Mouse (Mus musculus) lung, postnatal 0 days (tissue): ENCODE measurements around the gene Pdk2. TPM values are rescaled to one million over a fixed set of nuclear protein-coding genes. Genes with fewer than 3 reads are reported as not detected.
A peak's percentile ranks its signal among the peaks of the same experiment; 100 is the strongest.

ENCODE experiments used
- ATAC-seq: fragments of 200-750 bp; cut with Nextera tagmentation; 2 replicates; pipeline ENCODE4 v1.8.0; 2017; ENCODE audit warnings: moderate library complexity
- DNase-seq: peaks from one replicate; pipeline ENCODE4 v3.0.0-alpha.2; 2016; ENCODE audit warnings: low spot score
- H3K27ac ChIP-seq: fragments of 300-500 bp; sonication (generic); 2 replicates; pipeline ENCODE4 v1.5.1; 2014; ENCODE audit warnings: antibody characterized with exemption, mild to moderate bottlenecking, low read length, mixed read lengths
- H3K27me3 ChIP-seq: fragments of 300-500 bp; sonication (generic); replicated peaks from 2 replicates; pipeline ENCODE4 v1.6.1; 2014; ENCODE audit warnings: low read length, mixed read lengths; ENCODE audit not compliant: insufficient read depth
- H3K36me3 ChIP-seq: fragments of 300-500 bp; sonication (generic); 2 replicates; pipeline ENCODE4 v1.6.1; 2014; ENCODE audit warnings: low read length, mixed read lengths; ENCODE audit not compliant: insufficient read depth
- H3K4me1 ChIP-seq: fragments of 300-500 bp; sonication (generic); 2 replicates; pipeline ENCODE4 v1.6.1; 2014; ENCODE audit warnings: antibody characterized with exemption, low read depth, low read length, mixed read lengths; ENCODE audit not compliant: insufficient read depth
- H3K4me2 ChIP-seq: fragments of 300-500 bp; sonication (generic); replicated peaks from 2 replicates; pipeline ENCODE4 v1.6.1; 2014; ENCODE audit warnings: low read depth, mild to moderate bottlenecking, low read length, moderate library complexity, mixed read lengths
- H3K4me3 ChIP-seq: fragments of 300-500 bp; sonication (generic); 2 replicates; pipeline ENCODE4 v1.5.1; 2014; ENCODE audit warnings: low read depth, low read length
- H3K9ac ChIP-seq: fragments of 300-500 bp; sonication (generic); replicated peaks from 2 replicates; pipeline ENCODE4 v1.6.1; 2014; ENCODE audit warnings: low read depth, mild to moderate bottlenecking
- H3K9me3 ChIP-seq: fragments of 300-500 bp; sonication (generic); 2 replicates; pipeline ENCODE4 v1.6.1; 2016; ENCODE audit warnings: low read length, mixed read lengths
- CTCF ChIP-seq: IDR thresholded peaks from 2 replicates; pipeline ENCODE4 v1.5.1; 2016; ENCODE audit warnings: antibody characterized with exemption, mild to moderate bottlenecking
- EP300 ChIP-seq: IDR thresholded peaks from 2 replicates; pipeline ENCODE4 v1.6.1; 2016; ENCODE audit warnings: antibody characterized with exemption, mild to moderate bottlenecking, control low read depth
- WGBS: fragments of 180-500 bp; shearing (Covaris S2); extraction: QIAGEN DNeasy Blood & Tissue Kit; methylation state at CpG from one replicate; pipeline ENCODE4 v1.1.7; 2014; 5-methylcytosine and 5-hydroxymethylcytosine counted together
- polyA plus RNA-seq: library from polyadenylated mRNA; unstranded; fragments of >200 nt; fragmentation: Nextera tagmentation; extraction: Ambion mirVana; gene quantifications from 2 replicates; pipeline ENCODE4 v1.2.1, GENCODE M21; 2015

The Pdk2 gene
- polyA plus RNA-seq, 1 experiment from 2014 or later = 51.1 TPM

GRCm38 (mm10) chr11:95056768-95057501 lies 15.8 kb upstream of the Pdk2 start:
- ATAC-seq (no peak; the same call in 1 of the 2 replicates), DNase-seq (no peak)
- Histone ChIP-seq H3K9me3 (no peaks in the 10 kb centered on the region), H3K27ac (no peak overlapping the region), H3K4me3 (no peak overlapping the region), H3K4me1 (no peaks in the 10 kb centered on the region), H3K9ac (no peak overlapping the region), H3K27me3 (no peaks in the 10 kb centered on the region), H3K36me3 (peaks cover 29% of the 10 kb centered on the region), H3K4me2 (no peak overlapping the region)
- TF ChIP-seq CTCF (no peak), EP300 (no peak)
- 55% methylated on average over 19 of the region's 19 CpGs for WGBS

- Histone ChIP-seq H3K36me3 (peaks cover 22% of the 10 kb centered on the region), H3K9ac (no peak overlapping the region), H3K4me2 (no peak overlapping the region), H3K27me3 (no peaks in the 10 kb centered on the region), H3K4me3 (no peak overlapping the region), H3K27ac (no peak overlapping the region), H3K4me1 (no peaks in the 10 kb centered on the region), H3K9me3 (no peaks in the 10 kb centered on the region)
- TF ChIP-seq CTCF = no peak
- no peak for TF ChIP-seq EP300
- DNase-seq (no peak), ATAC-seq (no peak)
- 74% methylated on average over 9 of the region's 9 CpGs for WGBS
Measured at GRCm38 (mm10) chr11:95053062-95053461, 11.9 kb upstream of the Pdk2 start.

DNA sequence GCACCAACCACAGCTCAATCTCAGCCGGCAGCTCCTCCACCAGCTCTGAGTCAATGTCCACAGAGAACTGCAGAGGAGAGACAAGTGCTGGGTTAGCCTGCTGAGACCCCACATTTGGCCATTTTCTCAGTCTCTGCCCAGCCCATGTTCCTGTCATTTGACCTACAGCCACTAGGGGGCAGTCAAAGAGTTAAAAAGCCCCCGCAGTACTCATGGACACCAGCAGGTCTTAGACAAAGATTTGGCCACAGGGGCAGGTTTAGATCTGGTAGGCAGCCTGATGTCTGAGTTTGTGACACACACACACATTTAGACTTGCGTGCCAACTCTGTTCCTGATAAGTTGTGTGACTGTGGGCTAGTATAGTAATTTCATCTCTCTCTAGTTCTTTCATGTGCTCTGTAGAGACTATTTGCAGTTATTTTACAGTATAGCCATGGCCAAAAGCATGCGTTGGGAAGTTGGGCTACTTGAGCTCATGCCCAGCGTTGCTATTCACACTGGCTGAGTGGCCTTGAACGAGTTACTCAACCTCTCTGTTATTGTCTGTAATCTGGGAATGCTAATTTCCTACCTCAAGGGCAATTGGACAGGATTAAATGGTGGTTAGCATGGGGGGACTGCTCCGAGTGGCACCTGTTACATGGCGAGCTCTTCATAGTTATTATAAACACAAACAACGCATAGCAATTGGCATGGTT lies 6.0 kb upstream of the Pdk2 start:
- no peaks in the 10 kb centered on the region for H3K9me3 ChIP-seq
- no peak overlapping the region for H3K4me2 ChIP-seq
- no peaks in the 10 kb centered on the region for H3K27me3 ChIP-seq
- WGBS = 52% methylated on average over 9 of the region's 9 CpGs
- no peak for TF ChIP-seq EP300
- peak; percentile 96 for TF ChIP-seq CTCF
- no peaks in the 10 kb centered on the region for H3K4me1 ChIP-seq
- no peak overlapping the region for H3K9ac ChIP-seq
- H3K36me3 ChIP-seq = 0 out of 2 replicates have a peak, but pooled peaks cover 10% of the 10 kb centered on the region
- no peak overlapping the region for H3K27ac ChIP-seq
- peak; percentile 86 for DNase-seq
- H3K4me3 ChIP-seq = no peak overlapping the region
- peak; percentile 64 for ATAC-seq

GRCm38 (mm10) chr11:95044185-95044870 lies 3.2 kb upstream of the Pdk2 start:
- Histone ChIP-seq H3K27me3 (no peaks in the 10 kb centered on the region), H3K36me3 (0 out of 2 replicates have a peak, but pooled peaks cover 7% of the 10 kb centered on the region), H3K9me3 (no peaks in the 10 kb centered on the region), H3K9ac (no peak overlapping the region), H3K4me1 (peaks cover 14% of the 10 kb centered on the region; the same call in 1 of the 2 replicates), H3K4me3 (no peak overlapping the region), H3K4me2 (no peak overlapping the region), H3K27ac (no peak overlapping the region)
- DNase-seq (no peak), ATAC-seq (no peak)
- WGBS = 60% methylated on average over 13 of the region's 13 CpGs
- TF ChIP-seq EP300 (no peak), CTCF (no peak)

GRCm38 (mm10) chr11:95043608-95044007 lies 2.5 kb upstream of the Pdk2 start:
- ATAC-seq (no peak), DNase-seq (no peak)
- TF ChIP-seq EP300 (no peak), CTCF (no peak)
- Histone ChIP-seq H3K27me3 (no peaks in the 10 kb centered on the region), H3K4me3 (no peak overlapping the region), H3K36me3 (peaks cover 8% of the 10 kb centered on the region; the same call in 1 of the 2 replicates), H3K9me3 (no peaks in the 10 kb centered on the region), H3K4me2 (no peak overlapping the region), H3K27ac (no peak overlapping the region), H3K4me1 (peaks cover 14% of the 10 kb centered on the region; the same call in 1 of the 2 replicates), H3K9ac (no peak overlapping the region)
- 50% methylated on average over 7 of the region's 7 CpGs for WGBS

- WGBS = 73% methylated on average over 4 of the region's 4 CpGs
- TF ChIP-seq EP300 = no peak
- H3K9me3 ChIP-seq = no peaks in the 10 kb centered on the region
Measured at GRCm38 (mm10) chr11:95043060-95043459, 1.9 kb upstream of the Pdk2 start.

More at GRCm38 (mm10) chr11:95043060-95043459, 1.9 kb upstream of the Pdk2 start:
- ATAC-seq (no peak), DNase-seq (no peak)
- Histone ChIP-seq H3K9ac (no peak overlapping the region), H3K27ac (no peak overlapping the region), H3K4me2 (no peak overlapping the region), H3K4me3 (no peak overlapping the region), H3K4me1 (peaks cover 14% of the 10 kb centered on the region; the same call in 1 of the 2 replicates), H3K27me3 (no peaks in the 10 kb centered on the region), H3K36me3 (peaks cover 10% of the 10 kb centered on the region; the same call in 1 of the 2 replicates)
